Comparison of ENCODE assay signal across 7 mouse cellular contexts in the genomic region with DNA sequence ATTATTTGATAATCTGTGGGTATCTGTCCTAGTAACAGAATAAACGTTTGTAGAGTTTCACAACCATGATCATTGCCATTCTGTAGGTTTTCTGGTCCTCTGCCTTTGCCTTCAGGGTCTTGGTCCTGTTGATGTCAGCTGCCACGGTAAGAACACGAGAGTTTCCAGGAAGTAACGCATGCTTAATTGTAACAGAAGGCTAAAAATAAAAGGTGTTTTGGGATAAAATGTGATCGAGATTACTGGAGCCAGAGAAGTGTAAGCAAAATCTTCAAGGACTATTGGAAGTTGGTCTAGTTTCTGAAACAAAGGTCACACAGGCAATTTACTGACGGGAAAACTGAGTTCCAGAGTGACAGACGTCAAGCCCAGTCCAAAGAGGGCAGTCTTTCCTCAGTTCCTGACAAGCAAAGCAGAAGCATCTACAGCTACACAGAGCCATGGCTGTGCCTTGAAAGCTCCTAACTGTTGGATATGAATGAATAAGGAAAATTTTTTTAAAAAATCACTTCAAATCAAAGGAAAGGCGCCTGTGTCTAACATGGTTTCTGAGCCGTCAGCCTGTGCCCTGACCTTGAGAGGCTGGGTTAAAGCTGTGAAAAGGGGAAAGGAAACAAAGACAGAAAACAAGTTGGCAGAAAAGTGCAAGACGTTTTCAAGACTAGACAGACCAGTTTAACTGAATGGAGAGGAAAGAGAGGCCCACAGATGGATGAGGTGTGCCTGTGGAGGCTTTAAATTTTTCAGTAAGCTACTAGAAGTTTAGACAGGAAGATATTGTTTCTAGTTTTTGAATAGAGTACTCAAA. TPM values are rescaled to one million over a fixed set of nuclear protein-coding genes. Genes with fewer than 3 reads are reported as not detected.
DNase-seq lines count a peak whose midpoint lies in the region; ATAC-seq lines count a peak whose summit lies in the region.

No protein-coding gene starts in this region.

- peak; percentile 32 for DNase-seq in layer of hippocampus, adult 11-12 months (ENCODE audit: low spot score)
- DNase-seq in layer of hippocampus, adult 9-10 months (ENCODE audit: low spot score), result no peak
- peak; percentile 21 for DNase-seq in adrenal gland, postnatal 14 days
- peak; percentile 48 for DNase-seq in lung, postnatal 14 days
- no peak for DNase-seq in c-Kit-positive CD71-positive TER-119-positive erythroid progenitor cells, embryonic 14.5 days (ENCODE audit: low spot score)

- ATAC-seq in inflammation-experienced regulatory T-cells, adult 6 months, result peak; percentile 27
- ATAC-seq in megakaryocyte progenitor cell, adult 5-6 weeks (replicated peaks; ENCODE audit: poor library complexity), result no peak; the same call in 1 of the 2 replicates

RNA-seq across cellular contexts. Expression of a gene that starts 6.8 kb away (rescaled TPM):
- total RNA-seq in adrenal gland, postnatal 14 days (2021), result 56.0 and 59.9 TPM in 2 replicates
- polyA plus RNA-seq in inflammation-experienced regulatory T-cells, adult 6 months (2017; shearing (Covaris generic)), result 10 to 100 TPM; 73.6 to 89.9 (median 76.3) TPM
- 105 and 107 TPM in 2 replicates for total RNA-seq in megakaryocyte progenitor cell, adult 5-6 weeks (2015)
- 42.0 and 51.7 TPM in 2 replicates for total RNA-seq in megakaryocyte progenitor cell, adult 5-6 weeks (2017)

RNA-seq across cellular contexts. Expression of a gene that starts 15.0 kb away (rescaled TPM):
- total RNA-seq in adrenal gland, postnatal 14 days (2021), result 19.5 and 20.8 TPM in 2 replicates
- polyA plus RNA-seq in inflammation-experienced regulatory T-cells, adult 6 months (2017; shearing (Covaris generic)), result 10 to 100 TPM in 2 of 3 experiments, 1 to 10 TPM in 1; 9.4 to 17.6 (median 13.6) TPM
- 10.1 and 12.5 TPM in 2 replicates for total RNA-seq in megakaryocyte progenitor cell, adult 5-6 weeks (2015)
- 9.9 and 11.9 TPM in 2 replicates for total RNA-seq in megakaryocyte progenitor cell, adult 5-6 weeks (2017)

RNA-seq across cellular contexts. Expression of a gene that starts 15.9 kb away (rescaled TPM):
- 0.48 and 1.1 TPM in 2 replicates for total RNA-seq in adrenal gland, postnatal 14 days (2021)
- under 1 TPM; 0.21 to 0.87 (median 0.30) TPM for polyA plus RNA-seq in inflammation-experienced regulatory T-cells, adult 6 months (2017; shearing (Covaris generic))
- total RNA-seq in megakaryocyte progenitor cell, adult 5-6 weeks (2015), result 0.39 TPM in 1 of 2 replicates, not detected in the other
- total RNA-seq in megakaryocyte progenitor cell, adult 5-6 weeks (2017), result 0.14 and 0.92 TPM in 2 replicates

Comparison
In these comparisons a context has a peak if more than half of its experiments do, and no peak if none do; other contexts are left out.
1. DNase-seq: peak in layer of hippocampus, adult 11-12 months (single experiment), adrenal gland, postnatal 14 days (single experiment) and lung, postnatal 14 days (single experiment); none in layer of hippocampus, adult 9-10 months (single experiment) and c-Kit-positive CD71-positive TER-119-positive erythroid progenitor cells, embryonic 14.5 days (single experiment).